Mouse (Mus musculus) cerebellum, adult 18-20 months (tissue): ENCODE results near the gene Olfr955.

Source experiments
- DNase-seq, 2 experiments: peaks; one replicate each; pipeline ENCODE4 v3.0.0; 2021

Gene Olfr955

GRCm38 (mm10) chr9:39471844-39472243, at the start of gene Olfr955:
Gene Olfr955 (minus strand): TSS chr9:39471944.
- DNase-seq, result no peak

DNA sequence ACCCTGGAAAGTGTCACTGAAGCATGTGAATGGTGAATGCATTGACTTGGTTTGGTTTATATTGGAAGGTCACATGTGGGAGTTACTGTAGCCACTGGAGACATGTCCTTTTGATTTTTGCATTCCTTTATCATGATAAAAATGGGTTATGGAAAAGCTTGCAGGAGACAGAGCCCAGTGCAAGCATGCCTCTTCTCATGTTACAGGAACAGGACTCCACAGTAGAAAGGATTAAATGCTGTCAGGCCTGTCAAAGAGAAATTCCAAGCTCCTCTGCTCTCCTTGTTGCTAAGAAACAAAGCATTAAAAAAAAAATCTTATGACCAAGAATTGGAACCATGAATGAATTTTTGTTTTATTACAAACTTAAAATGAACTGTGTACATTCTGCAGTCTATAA, 46.9 kb upstream of the Olfr955 start:
- no peak for DNase-seq

DNA sequence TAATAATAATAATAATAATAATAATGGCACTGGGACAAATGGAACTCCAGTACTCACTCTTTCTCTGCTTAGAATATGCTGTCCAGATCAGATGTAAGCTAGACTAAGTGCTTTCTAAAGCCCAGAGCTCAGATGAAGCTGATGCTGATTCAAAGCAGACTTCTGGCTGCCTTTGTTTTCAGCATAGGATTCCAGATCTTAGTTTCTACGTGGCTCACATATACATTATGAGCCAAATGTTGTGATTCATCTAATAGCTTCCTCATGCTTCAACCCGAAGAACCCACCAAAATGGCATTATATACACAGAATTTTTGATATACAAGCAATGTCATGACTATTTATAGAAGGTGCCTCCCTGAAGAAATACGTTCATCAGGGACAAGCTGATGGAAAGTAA, 43.8 kb upstream of the Olfr955 start, which contains the start of gene Olfr957:
Gene Olfr957, minus strand, starts transcription at position 279 of the 400 bp plus-strand sequence.
- no peak for DNase-seq

DNA sequence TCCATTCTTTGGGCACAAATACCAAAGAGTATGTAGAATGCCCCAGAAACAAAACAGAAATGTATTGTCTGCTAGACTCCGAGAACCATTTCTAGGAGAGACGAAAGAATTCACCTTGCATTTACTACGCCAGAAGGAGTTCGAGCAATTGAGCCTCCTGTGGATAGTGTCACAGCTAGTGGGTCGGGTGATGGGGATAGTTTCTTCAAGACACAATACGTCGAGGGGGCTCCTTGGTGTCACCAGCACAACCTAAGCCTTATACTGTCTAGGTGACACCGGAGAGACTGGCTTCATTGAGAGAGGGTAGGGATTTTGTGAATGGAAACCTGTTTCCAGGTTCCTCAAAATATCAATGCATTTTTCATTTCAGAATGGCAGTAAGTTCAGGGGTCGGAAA, 37.7 kb upstream of the Olfr955 start:
- DNase-seq, result no peak

DNA sequence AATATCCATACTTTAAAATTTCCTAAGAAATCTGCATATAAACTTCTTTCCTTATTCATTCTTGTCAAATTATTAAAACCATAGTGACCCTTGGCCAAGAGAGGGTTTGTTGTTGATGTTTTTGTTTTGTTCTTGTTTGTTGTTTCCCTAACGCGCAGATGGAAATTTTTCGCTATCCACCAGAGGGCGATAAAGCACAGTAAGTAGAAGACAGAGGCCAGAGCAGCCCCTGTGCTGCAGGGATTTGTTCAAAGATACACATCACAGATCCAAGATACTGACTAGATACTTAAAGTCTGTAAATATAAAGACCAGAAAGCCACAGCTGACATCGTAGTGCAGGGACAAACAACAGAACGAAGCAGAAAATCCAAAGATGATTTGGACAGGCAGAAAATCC, 37.3 kb upstream of the Olfr955 start:
- peak; percentile 20 to 30 for DNase-seq

- no peak for DNase-seq
These were observed 22.2 kb upstream of the Olfr955 start, which contains the start of gene Olfr44 for GRCm38 (mm10) chr9:39493895-39494294. Gene Olfr44 (minus strand): TSS chr9:39493995.

DNA sequence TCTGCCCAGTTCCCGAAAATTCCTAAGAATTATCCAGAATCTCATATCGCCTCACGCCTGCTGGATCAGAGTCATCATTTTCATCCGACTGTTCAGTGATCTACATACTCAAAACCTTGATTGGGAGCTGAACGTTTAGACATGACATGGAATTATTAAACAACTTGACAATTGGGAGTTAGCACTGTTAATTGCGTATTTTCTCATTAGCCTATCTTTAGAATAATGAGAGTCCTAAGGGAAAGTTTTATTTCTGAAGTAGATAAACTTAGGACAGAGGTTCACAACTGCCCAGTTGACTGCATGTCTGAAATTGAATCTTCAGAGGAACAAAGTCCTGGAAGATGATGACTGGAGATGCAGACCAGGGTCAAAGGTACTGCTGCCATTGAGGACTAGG, 15.3 kb downstream of the Olfr955 start, which contains the start of gene Olfr954:
Gene Olfr954, plus strand, starts transcription at position 301 of the 400 bp plus-strand sequence.
- DNase-seq, result no peak

DNA sequence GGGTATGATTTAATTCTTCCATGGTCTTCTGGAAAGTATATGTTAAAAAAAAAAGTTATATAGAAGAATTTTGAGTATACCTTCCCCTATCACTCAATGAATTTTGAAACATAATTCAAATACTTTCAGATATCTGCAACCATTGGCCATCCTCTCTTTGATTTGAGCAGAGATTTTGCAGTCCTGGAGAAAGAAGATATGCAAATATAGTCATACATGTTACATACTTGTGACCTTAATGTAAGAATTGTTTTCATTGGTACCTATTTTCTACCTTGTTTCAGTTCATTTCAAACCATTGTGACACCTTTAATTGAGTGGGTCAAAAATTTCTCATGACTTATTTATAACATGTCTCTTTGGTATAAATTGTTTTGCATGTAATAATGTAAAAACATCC, 44.7 kb downstream of the Olfr955 start, which contains the start of gene Olfr952:
Gene Olfr952, minus strand, starts transcription at position 101 of the 400 bp plus-strand sequence.
- no peak for DNase-seq
